Mouse (Mus musculus) 3134 (cell line): ENCODE measurements around the gene Filip1l.
A peak's percentile ranks its signal among the peaks of the same experiment; 100 is the strongest.

Source experiments
- DNase-seq: peaks from one replicate; pipeline ENCODE4 v3.0.0-alpha.2; 2011; ENCODE audit warnings: low spot score; ENCODE audit not compliant: insufficient read length; ENCODE audit errors: extremely low read depth

Gene Filip1l

GRCm38 (mm10) chr16:57479776-57480175 lies 126.9 kb downstream of the Filip1l start:
- DNase-seq = no peak

- no peak for DNase-seq
Observed at GRCm38 (mm10) chr16:57482264-57482663, 129.4 kb downstream of the Filip1l start.

GRCm38 (mm10) chr16:57482911-57483310 lies 130.0 kb downstream of the Filip1l start:
- no peak for DNase-seq

GRCm38 (mm10) chr16:57483503-57483902 lies 130.6 kb downstream of the Filip1l start:
- DNase-seq = no peak

GRCm38 (mm10) chr16:57484043-57484795 lies 131.3 kb downstream of the Filip1l start:
- DNase-seq = no peak

- no peak for DNase-seq
Observed at GRCm38 (mm10) chr16:57485265-57485664, 132.4 kb downstream of the Filip1l start.

GRCm38 (mm10) chr16:57486266-57486665 lies 133.4 kb downstream of the Filip1l start:
- DNase-seq = no peak

GRCm38 (mm10) chr16:57488661-57489060 lies 135.8 kb downstream of the Filip1l start:
- no peak for DNase-seq

GRCm38 (mm10) chr16:57490691-57491090 lies 137.8 kb downstream of the Filip1l start:
- DNase-seq = no peak

- DNase-seq = no peak
Observed at GRCm38 (mm10) chr16:57491853-57492252, 139.0 kb downstream of the Filip1l start.

GRCm38 (mm10) chr16:57495476-57496203 lies 142.7 kb downstream of the Filip1l start:
- DNase-seq = no peak

GRCm38 (mm10) chr16:57496437-57497173 lies 143.7 kb downstream of the Filip1l start:
- no peak for DNase-seq

- peak; percentile 14 for DNase-seq
Observed at GRCm38 (mm10) chr16:57500851-57501250, 148.0 kb downstream of the Filip1l start.

- no peak for DNase-seq
Observed at GRCm38 (mm10) chr16:57502230-57502629, 149.3 kb downstream of the Filip1l start.

- no peak for DNase-seq
Observed at GRCm38 (mm10) chr16:57502761-57503160, 149.9 kb downstream of the Filip1l start.

- no peak for DNase-seq
Observed at GRCm38 (mm10) chr16:57504728-57505127, 151.8 kb downstream of the Filip1l start.

GRCm38 (mm10) chr16:57506133-57506532 lies 153.2 kb downstream of the Filip1l start:
- no peak for DNase-seq

GRCm38 (mm10) chr16:57508351-57508750 lies 155.5 kb downstream of the Filip1l start:
- DNase-seq = no peak

- no peak for DNase-seq
Observed at GRCm38 (mm10) chr16:57509099-57509498, 156.2 kb downstream of the Filip1l start.

GRCm38 (mm10) chr16:57513562-57513961 lies 160.7 kb downstream of the Filip1l start:
- no peak for DNase-seq

GRCm38 (mm10) chr16:57514371-57514770 lies 161.5 kb downstream of the Filip1l start:
- DNase-seq = no peak
